Mouse (Mus musculus) erythroblast, embryonic 14.5 days (primary cell): Measurements from ENCODE around the gene Gcc1. TPM values are rescaled to one million over a fixed set of nuclear protein-coding genes. Genes with fewer than 3 reads are reported as not detected.

Source experiments
- H3K27me3 ChIP-seq: 2 replicates; pipeline ENCODE4 v1.6.1; 2012; ENCODE audit warnings: inconsistent platforms; ENCODE audit not compliant: control insufficient read depth
- H3K36me3 ChIP-seq: 2 replicates; pipeline ENCODE4 v1.6.1; 2012; ENCODE audit warnings: mild to moderate bottlenecking, inconsistent platforms; ENCODE audit not compliant: control insufficient read depth
- H3K4me1 ChIP-seq: 2 replicates; pipeline ENCODE4 v1.6.1; 2012; ENCODE audit warnings: inconsistent platforms; ENCODE audit not compliant: control insufficient read depth
- H3K4me3 ChIP-seq: replicated peaks from 2 replicates; pipeline ENCODE3; 2012; ENCODE audit warnings: moderate library complexity, mild to moderate bottlenecking, inconsistent platforms
- H3K9me3 ChIP-seq: 2 replicates; pipeline ENCODE4 v1.6.1; 2012; ENCODE audit warnings: low read length, inconsistent platforms, mixed read lengths; ENCODE audit not compliant: control insufficient read depth
- GATA1 ChIP-seq: IDR thresholded peaks from 2 replicates; pipeline ENCODE4 v1.6.1; 2012; ENCODE audit warnings: low read length, inconsistent platforms, mixed read lengths
- TAL1 ChIP-seq: IDR thresholded peaks from 3 replicates; pipeline ENCODE4 v1.6.1; 2012; ENCODE audit warnings: low read length, inconsistent platforms, mixed read lengths
- polyA plus RNA-seq: library from polyadenylated mRNA; stranded (reverse); fragments of >175 nt; gene quantifications from 2 replicates; pipeline ENCODE4 v1.2.3, GENCODE M21; 2012

The Gcc1 gene
- polyA plus RNA-seq, 1 experiment = 0.64 TPM

DNA sequence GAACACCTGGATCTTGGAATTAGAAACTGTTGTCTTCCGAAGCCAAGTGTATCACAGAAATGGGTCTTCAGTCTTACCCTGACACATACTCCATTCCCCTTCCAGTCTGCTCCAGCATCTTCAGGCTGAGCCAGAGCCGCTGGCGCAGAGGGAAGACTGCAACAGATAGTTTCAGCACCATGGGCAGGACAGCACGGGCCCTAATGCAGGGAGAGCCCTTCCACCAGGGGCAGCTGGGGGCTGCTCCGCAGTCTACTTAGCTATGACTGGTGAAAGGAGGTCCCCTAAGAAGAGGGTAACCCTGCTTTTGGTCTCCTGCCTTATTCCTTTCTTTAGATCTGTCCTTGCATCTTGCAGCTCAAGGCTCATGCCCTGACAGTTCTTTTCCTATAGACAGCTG, 22.3 kb upstream of the Gcc1 start:
- H3K36me3 ChIP-seq = no peaks in the 10 kb centered on the region
- no peaks in the 10 kb centered on the region for H3K4me1 ChIP-seq
- H3K27me3 ChIP-seq = peaks cover 59% of the 10 kb centered on the region
- no peaks in the 10 kb centered on the region for H3K9me3 ChIP-seq
- no peak overlapping the region for H3K4me3 ChIP-seq
- TF ChIP-seq GATA1 (no peak), TAL1 (no peak)

DNA sequence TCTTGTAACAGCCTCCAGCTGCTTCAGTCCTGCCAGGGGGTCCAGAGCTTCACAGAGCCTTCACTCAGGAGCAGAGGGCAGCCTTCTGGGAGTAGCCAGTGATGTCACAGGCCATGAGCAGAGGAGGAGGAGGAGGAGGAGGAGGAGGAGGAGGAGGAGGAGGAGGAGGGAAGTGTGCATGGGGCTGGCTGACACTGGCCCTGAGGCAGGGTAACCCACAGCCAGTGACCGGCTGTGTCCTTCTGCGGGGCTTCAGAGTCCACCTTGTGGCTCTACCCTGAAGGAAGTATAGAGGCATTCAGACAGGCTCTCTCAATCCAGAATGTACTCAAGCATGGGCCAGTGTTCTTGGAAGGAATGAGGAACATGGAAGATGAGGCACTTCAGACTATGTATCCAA, 21.1 kb upstream of the Gcc1 start, which contains the start of gene Pax4:
Gene Pax4 (minus strand): TSS at position 101 of the 400 bp plus-strand sequence.
- no peak for TF ChIP-seq GATA1
- TF ChIP-seq TAL1 = no peak
- peaks cover 57% of the 10 kb centered on the region for H3K27me3 ChIP-seq

DNA sequence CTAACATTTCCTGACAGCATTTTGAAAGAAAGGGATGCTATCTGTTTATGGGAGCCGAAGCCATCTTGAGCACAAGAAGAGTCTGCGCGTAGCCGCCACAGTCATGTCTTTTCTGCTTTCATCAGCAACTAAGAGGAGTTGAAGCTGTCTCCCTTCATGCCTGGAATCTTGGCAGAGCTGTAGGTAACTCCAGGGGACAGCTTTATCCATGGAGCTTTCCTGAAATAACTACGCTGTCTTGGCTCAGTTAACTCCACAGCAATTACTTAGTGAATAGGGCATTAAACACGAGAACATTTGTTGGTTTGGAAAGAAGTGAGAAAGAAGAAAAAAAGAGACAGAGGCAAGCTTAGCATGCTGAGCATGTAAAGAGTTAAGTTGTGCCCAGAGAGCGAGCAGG, 19.7 kb upstream of the Gcc1 start:
- H3K4me3 ChIP-seq = no peak overlapping the region
- TF ChIP-seq GATA1 (no peak), TAL1 (no peak)
- no peaks in the 10 kb centered on the region for H3K36me3 ChIP-seq
- peaks cover 58% of the 10 kb centered on the region for H3K27me3 ChIP-seq
- no peaks in the 10 kb centered on the region for H3K4me1 ChIP-seq
- H3K9me3 ChIP-seq = no peaks in the 10 kb centered on the region

More for the DNA sequence above, 21.1 kb upstream of the Gcc1 start, which contains the start of gene Pax4:
- Histone ChIP-seq H3K36me3 (no peaks in the 10 kb centered on the region), H3K4me3 (no peak within 1 kb of the TSS), H3K9me3 (no peaks in the 10 kb centered on the region), H3K4me1 (no peaks in the 10 kb centered on the region)

DNA sequence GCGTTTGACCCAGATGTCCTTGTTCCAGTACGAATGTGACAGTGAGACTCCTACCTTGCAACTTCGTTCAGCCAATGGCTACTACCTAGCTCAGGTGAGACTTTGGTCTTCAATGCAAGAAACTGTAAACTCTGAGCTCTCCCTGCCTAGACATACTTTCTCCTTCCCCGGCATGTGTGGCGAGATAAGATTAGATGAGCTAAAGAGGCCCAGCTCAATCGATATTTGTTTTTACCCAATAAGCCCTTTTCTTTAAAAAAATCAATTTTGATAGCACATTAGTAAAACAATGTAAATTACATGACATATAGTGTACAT, 3.3 kb upstream of the Gcc1 start:
- peak overlapping the region; percentile 50 for H3K4me3 ChIP-seq
- TF ChIP-seq TAL1 = no peak
- TF ChIP-seq GATA1 = no peak
- H3K9me3 ChIP-seq = no peaks in the 10 kb centered on the region
- peaks cover 12% of the 10 kb centered on the region for H3K27me3 ChIP-seq
- peaks cover 38% of the 10 kb centered on the region for H3K4me1 ChIP-seq
- H3K36me3 ChIP-seq = peaks cover 30% of the 10 kb centered on the region

DNA sequence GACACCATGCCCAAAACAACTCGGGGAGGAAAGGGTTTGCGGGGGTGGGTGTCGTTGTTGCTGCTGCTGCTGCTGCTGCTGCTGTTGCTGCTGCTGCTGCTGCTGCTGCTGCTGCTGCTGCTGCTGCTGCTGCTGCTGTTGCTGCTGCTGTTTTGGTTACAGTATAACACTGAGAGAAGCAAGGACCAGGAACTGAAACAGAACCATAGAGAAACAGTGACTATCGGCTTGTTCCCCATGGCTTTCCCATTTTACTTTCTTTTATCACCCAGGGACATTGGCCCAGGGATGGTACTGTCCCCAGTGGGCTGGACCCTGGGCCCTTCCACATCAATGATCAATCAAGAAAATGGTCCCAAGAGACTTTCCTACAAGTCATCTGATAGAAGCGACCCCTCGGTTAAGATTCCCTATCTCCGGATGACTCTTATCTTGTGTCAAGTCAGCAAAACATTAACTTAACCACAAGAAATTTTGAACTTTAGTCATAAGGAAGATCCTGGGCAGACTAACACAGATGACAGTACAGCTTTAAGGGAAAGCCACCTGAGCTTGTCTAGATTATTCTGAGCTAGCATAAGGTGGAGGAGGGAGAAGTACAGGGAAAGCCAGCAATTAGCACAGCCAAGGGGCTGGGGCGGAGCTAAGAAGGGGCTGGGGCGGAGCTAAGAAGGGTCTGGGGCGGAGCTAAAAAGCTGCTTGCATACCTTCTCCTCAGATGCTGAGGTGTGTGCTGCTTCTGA, 2.8 kb upstream of the Gcc1 start:
- H3K36me3 ChIP-seq = peaks cover 35% of the 10 kb centered on the region
- no peak for TF ChIP-seq GATA1
- TF ChIP-seq TAL1 = no peak
- H3K27me3 ChIP-seq = peaks cover 11% of the 10 kb centered on the region
- peaks cover 43% of the 10 kb centered on the region for H3K4me1 ChIP-seq
- H3K9me3 ChIP-seq = no peaks in the 10 kb centered on the region
- H3K4me3 ChIP-seq = peak overlapping the region; percentile 50

DNA sequence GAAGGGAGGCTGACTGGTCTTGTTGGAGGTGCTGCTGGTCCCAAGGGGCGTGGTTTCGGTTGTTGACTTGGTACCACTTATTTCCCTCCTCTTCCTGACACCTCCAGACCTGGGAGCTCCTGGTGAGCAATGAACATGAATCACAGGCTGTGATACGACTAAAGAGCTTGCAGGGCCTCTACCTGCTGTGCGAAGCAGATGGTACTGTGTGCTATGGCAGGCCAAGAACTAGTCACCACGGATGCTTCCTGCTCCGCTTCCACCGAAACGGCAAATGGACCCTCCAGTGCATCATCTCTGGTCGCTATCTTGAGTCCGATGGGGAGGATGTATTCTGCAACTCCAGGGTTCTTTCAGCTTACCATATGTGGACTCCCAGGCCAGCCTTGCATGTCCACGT, 1.7 kb upstream of the Gcc1 start:
- no peak overlapping the region for H3K4me3 ChIP-seq
- TF ChIP-seq GATA1 = no peak
- no peak for TF ChIP-seq TAL1
- peaks cover 6% of the 10 kb centered on the region; the same call in 1 of the 2 replicates for H3K27me3 ChIP-seq

DNA sequence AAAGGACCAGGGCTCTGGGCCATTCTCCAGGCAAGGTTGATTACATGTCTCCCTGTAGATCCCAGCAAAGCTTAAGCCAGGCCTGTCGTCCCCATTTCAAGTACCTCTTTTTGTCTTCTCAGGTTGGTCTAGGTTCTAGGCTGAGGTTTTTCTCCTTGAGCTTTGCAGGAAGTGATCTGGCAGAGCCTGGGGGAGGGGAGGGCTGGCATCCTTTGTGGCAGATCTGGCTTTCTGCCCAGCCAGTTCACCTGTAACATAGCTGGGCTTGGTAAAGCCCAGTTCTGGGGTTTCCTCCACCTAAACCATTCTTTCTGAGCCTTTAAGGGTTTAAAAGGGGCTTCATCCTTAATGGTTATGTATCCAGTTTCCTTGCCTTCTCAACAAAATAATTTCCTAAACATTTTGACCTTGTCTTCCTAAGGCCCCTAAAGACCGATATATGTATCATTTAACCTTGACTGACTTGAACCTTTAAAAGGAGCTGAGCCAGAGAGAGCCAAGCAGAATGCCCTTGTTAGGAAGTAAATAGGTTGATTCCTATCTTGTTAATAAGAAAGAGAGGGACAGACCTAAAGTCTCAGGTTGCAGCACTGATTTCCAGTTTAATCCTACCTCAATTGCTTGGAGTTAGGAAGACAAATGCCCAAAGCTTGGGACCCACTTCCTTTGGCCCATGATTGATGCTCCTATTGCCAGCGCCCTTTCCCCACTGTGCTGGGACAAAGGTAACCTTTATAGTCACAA, 922 bp downstream of the Gcc1 start, which contains the start of gene Fscn3:
Gene Fscn3 (plus strand): TSS at position 694 of the 744 bp plus-strand sequence.
- Histone ChIP-seq H3K36me3 (peaks cover 57% of the 10 kb centered on the region), H3K4me3 (peak within 1 kb of the TSS; percentile 17), H3K4me1 (peaks cover 62% of the 10 kb centered on the region), H3K27me3 (no peaks in the 10 kb centered on the region), H3K9me3 (no peaks in the 10 kb centered on the region)
- TF ChIP-seq TAL1 (no peak), GATA1 (no peak)

More for the DNA sequence above, 1.7 kb upstream of the Gcc1 start:
- Histone ChIP-seq H3K4me1 (peaks cover 53% of the 10 kb centered on the region), H3K36me3 (peaks cover 46% of the 10 kb centered on the region), H3K9me3 (no peaks in the 10 kb centered on the region)

DNA sequence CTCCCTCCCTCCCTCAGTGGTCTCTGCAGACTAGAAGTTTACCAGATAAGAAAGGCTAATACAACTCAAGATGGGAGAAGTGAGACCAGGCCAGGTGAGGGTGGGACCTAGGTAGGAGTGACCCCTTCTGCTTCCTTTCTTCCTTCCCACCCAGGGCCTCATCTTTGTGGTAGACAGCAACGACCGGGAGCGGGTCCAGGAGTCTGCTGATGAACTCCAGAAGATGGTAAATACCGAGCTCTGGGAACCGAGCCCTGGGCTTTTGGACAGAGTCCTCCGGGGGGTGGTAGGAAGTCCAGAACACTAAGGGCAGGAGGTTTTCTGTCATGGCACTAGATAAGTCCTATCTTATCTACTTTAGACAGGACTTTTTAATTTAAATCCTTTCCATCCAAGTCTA, 3.2 kb downstream of the Gcc1 start:
- Histone ChIP-seq H3K9me3 (no peaks in the 10 kb centered on the region), H3K27me3 (no peaks in the 10 kb centered on the region), H3K4me1 (peaks cover 66% of the 10 kb centered on the region), H3K36me3 (peaks cover 59% of the 10 kb centered on the region), H3K4me3 (peak overlapping the region; percentile 79)
- no peak for TF ChIP-seq TAL1
- no peak for TF ChIP-seq GATA1
